In genomic region chr5:103382951-103383350, GRCm38 (mm10) we compare ENCODE assay signal across 35 mouse cellular contexts.
"Had no signal": no experiment of that assay in that cellular context is flagged by ENCODE, and none has a peak within 500 bp of the region (broad histone marks: within the 10 kb centered on the region; RNA-seq: fewer than 3 reads in every experiment).

No protein-coding gene starts in this region.

- DNase-seq: heart, postnatal 10 days; heart, postnatal 14 days; heart, postnatal 36 days; heart, postnatal 4 days; kidney, adult 11 months; kidney, adult 18-20 months; kidney, adult 2 months; kidney, adult 8-10 months; kidney, adult 9 months; kidney, postnatal 10 days; kidney, postnatal 14 days; kidney, postnatal 25 days; kidney, postnatal 36 days; kidney, postnatal 4 days; layer of hippocampus, adult 9-11 months; layer of hippocampus, postnatal 36 days had no signal

- H3K4me2 ChIP-seq: heart, embryonic 11.5 days; heart, embryonic 12.5 days; heart, embryonic 13.5 days; heart, embryonic 15.5 days; hindbrain, embryonic 12.5 days; hindbrain, embryonic 13.5 days; hindbrain, embryonic 14.5 days; hindbrain, embryonic 15.5 days; intestine, embryonic 15.5 days; kidney, embryonic 15.5 days had no signal

- H3K27ac ChIP-seq: heart, embryonic 10.5 days; heart, embryonic 13.5 days; heart, embryonic 15.5 days; hindbrain, embryonic 10.5 days; hindbrain, embryonic 12.5 days; hindbrain, embryonic 13.5 days; hindbrain, embryonic 14.5 days; hindbrain, embryonic 15.5 days; hindbrain, postnatal 0 days; intestine, embryonic 15.5 days; kidney, embryonic 15.5 days; kidney, postnatal 0 days; layer of hippocampus, adult 2 months had no signal

- H3K27me3 ChIP-seq: heart, embryonic 12.5 days; hindbrain, embryonic 12.5 days; hindbrain, embryonic 15.5 days; intestine, embryonic 15.5 days; kidney, embryonic 15.5 days had no signal

- H3K4me3 ChIP-seq: heart, embryonic 10.5 days; heart, embryonic 12.5 days; heart, embryonic 13.5 days; heart, embryonic 15.5 days; hindbrain, embryonic 10.5 days; hindbrain, embryonic 12.5 days; hindbrain, embryonic 13.5 days; hindbrain, embryonic 15.5 days; intestine, embryonic 15.5 days; kidney, embryonic 15.5 days; layer of hippocampus, adult 2 months had no signal

- H3K9ac ChIP-seq: heart, embryonic 12.5 days; heart, embryonic 13.5 days; heart, embryonic 15.5 days; hindbrain, embryonic 12.5 days; hindbrain, embryonic 13.5 days; hindbrain, embryonic 14.5 days; hindbrain, embryonic 15.5 days; intestine, embryonic 15.5 days; kidney, embryonic 15.5 days had no signal

- H3K4me1 ChIP-seq: hindbrain, embryonic 15.5 days had no signal

- H3K36me3 ChIP-seq: heart, embryonic 10.5 days; heart, embryonic 12.5 days; heart, embryonic 13.5 days; heart, embryonic 15.5 days; hindbrain, embryonic 10.5 days; hindbrain, embryonic 12.5 days; hindbrain, embryonic 13.5 days; hindbrain, embryonic 15.5 days; intestine, embryonic 15.5 days; kidney, embryonic 15.5 days had no signal

- H3K9me3 ChIP-seq: heart, embryonic 10.5 days; heart, embryonic 13.5 days; heart, embryonic 15.5 days; hindbrain, embryonic 10.5 days; hindbrain, embryonic 12.5 days; hindbrain, embryonic 13.5 days; hindbrain, embryonic 15.5 days; intestine, embryonic 15.5 days; kidney, embryonic 15.5 days had no signal

- ATAC-seq: hindbrain, embryonic 16.5 days; hindbrain, postnatal 0 days; inflammation-experienced regulatory T-cells, adult 6 months; intestine, embryonic 15.5 days; intestine, embryonic 16.5 days; intestine, postnatal 0 days had no signal
